Mouse (Mus musculus) left cerebral cortex, adult 18-20 months (tissue): ENCODE measurements around the gene Rgcc. TPM values are rescaled to one million over a fixed set of nuclear protein-coding genes. Genes with fewer than 3 reads are reported as not detected.

Experiments
- DNase-seq, 2 experiments: peaks; one replicate each; pipeline ENCODE4 v3.0.0; 2021 to 2022; ENCODE audit warnings: low spot score in 2 of 2, mixed read lengths in 1 of 2
- total RNA-seq, 2 experiments: library from RNA; stranded (reverse); gene quantifications; 2 replicates each; pipeline ENCODE4 v1.2.3; 2021

The Rgcc gene
- total RNA-seq, 2 experiments from 2014 or later = 29.7 to 33.7 TPM

- DNase-seq = no peak
These were observed 21.0 kb downstream of the Rgcc start for GRCm38 (mm10) chr14:79280456-79280855.

- no peak for DNase-seq
These were observed 22.0 kb downstream of the Rgcc start for GRCm38 (mm10) chr14:79279494-79279893.

GRCm38 (mm10) chr14:79278927-79279326 lies 22.5 kb downstream of the Rgcc start:
- no peak for DNase-seq

GRCm38 (mm10) chr14:79277922-79278321 lies 23.5 kb downstream of the Rgcc start:
- DNase-seq = no peak

GRCm38 (mm10) chr14:79275870-79276395 lies 25.5 kb downstream of the Rgcc start:
- DNase-seq = no peak

GRCm38 (mm10) chr14:79275441-79275840 lies 26.0 kb downstream of the Rgcc start:
- DNase-seq = no peak

- no peak for DNase-seq
These were observed 27.6 kb downstream of the Rgcc start for GRCm38 (mm10) chr14:79273697-79274477.

GRCm38 (mm10) chr14:79272991-79273390 lies 28.5 kb downstream of the Rgcc start:
- DNase-seq = no peak

GRCm38 (mm10) chr14:79272188-79272694 lies 29.2 kb downstream of the Rgcc start:
- no peak for DNase-seq

GRCm38 (mm10) chr14:79269551-79269950 lies 31.9 kb downstream of the Rgcc start:
- no peak for DNase-seq

GRCm38 (mm10) chr14:79267878-79268277 lies 33.6 kb downstream of the Rgcc start:
- no peak for DNase-seq

GRCm38 (mm10) chr14:79267382-79267781 lies 34.1 kb downstream of the Rgcc start:
- DNase-seq = no peak

GRCm38 (mm10) chr14:79266408-79266807 lies 35.0 kb downstream of the Rgcc start:
- no peak for DNase-seq

GRCm38 (mm10) chr14:79265738-79266137 lies 35.7 kb downstream of the Rgcc start:
- DNase-seq = no peak

- no peak for DNase-seq
These were observed 38.1 kb downstream of the Rgcc start for GRCm38 (mm10) chr14:79263321-79263720.

GRCm38 (mm10) chr14:79262677-79263076 lies 38.8 kb downstream of the Rgcc start:
- peak; percentile 12 to 18 for DNase-seq

- DNase-seq = no peak
These were observed 42.2 kb downstream of the Rgcc start for GRCm38 (mm10) chr14:79259062-79259779.

- DNase-seq = no peak
These were observed 44.8 kb downstream of the Rgcc start for GRCm38 (mm10) chr14:79256656-79257055.

GRCm38 (mm10) chr14:79255786-79256185 lies 45.7 kb downstream of the Rgcc start:
- DNase-seq = no peak

- DNase-seq = no peak
These were observed 49.6 kb downstream of the Rgcc start for GRCm38 (mm10) chr14:79251727-79252285.

GRCm38 (mm10) chr14:79244571-79244970 lies 56.9 kb downstream of the Rgcc start:
- DNase-seq = no peak
